Mouse (Mus musculus): ENCODE measurements around the gene C2cd6.

The C2cd6 gene

DNA sequence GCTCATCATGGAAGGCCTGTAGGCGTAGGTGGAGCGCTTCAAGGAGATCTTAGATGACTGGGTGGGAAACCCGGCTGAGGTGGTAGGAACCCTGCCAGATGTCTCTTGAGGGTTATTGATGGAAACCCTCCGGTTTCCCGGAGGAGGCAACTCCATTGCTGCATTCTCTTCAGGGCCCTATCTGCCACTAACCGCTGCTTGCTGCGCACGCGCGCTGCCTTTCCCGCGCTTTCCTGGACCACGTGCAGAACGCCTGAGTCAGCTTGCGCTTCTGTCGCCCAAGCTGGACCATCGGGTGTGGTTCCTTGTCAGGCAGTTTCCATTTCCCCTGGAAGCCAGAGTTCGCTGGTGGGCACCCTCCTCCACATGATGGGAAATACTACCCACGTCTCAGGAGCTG is at the start of gene C2cd6:
TSS of gene C2cd6 (minus strand) at position 196 of the 400 bp plus-strand sequence.
- no peak for DNase-seq (ENCODE audit: low read depth)

DNA sequence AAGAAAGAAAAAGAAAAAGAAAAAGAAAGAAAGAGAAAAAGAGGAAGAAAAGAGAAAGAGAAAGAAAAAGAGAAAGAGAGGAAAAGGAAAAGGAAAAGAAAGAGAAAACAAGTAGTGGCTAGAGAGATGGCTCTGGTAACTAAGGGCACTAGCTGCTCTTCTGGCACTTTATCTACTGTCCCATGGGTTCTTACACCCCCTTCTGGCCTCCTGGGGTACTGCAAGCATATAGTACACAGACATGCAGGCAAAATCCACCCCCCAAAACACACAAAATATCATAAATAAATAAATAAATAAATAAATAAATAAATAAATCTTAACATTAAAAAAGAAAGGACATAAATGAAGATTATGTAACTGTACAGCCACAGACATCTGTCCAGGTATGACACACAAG is 48.1 kb upstream of the C2cd6 start:
- DNase-seq (ENCODE audit: low read depth), result peak; percentile 86

DNA sequence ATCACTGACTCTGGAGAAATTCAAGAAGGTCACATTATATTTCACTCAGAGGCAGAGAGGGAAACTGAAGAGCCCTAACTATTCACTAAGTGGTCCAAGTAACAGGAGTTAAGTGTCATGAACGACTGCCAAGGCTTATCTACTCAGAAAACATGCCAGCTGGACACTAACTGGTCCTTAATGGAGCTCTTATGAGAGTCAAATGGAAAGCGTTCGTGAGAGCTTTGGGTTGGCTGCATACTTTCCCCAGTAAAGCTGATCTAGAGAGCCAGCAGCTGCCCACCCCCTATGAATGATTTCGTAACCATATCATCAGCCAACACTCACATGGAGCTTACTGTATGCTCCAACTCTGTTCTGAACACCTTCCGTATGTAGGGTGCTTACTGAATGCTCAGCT is 39.7 kb upstream of the C2cd6 start:
- no peak for DNase-seq (ENCODE audit: low read depth)

DNA sequence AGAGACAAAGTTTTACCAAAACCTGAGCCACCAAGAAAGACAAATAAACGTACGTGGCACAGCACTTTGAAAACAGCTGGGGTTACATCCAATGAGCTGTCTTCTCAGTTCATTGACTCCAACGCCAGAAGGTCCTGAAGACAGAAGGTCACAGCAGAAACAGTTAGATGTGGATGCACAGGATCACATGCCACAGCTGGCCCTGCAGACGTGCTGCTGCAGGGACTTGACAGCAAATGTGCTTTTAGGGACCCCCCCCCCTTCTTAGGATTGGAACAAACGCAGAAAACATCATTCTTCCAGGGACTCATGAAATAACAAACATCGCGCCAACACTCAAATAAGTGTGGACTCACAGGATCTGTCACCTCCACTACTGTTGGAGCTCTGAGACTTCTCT is 34.2 kb upstream of the C2cd6 start:
- no peak for DNase-seq (ENCODE audit: low read depth)

DNA sequence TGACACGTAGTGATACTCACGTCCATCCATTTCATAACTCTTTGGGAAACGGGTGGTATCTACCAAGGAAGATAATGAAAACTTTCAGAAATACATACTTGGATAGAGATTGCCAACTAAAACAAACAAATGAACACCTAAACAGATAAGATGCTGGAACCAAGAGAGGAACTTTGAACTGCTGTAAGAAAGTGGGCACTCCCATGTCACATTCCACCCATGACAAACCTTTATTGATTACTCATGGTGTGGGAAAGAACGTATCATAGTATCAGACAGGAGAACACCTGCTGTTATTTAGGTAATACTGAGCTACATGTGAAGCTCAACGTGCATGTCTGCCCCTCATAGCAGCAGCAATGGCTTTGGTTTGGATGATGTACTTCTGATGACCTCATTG is 30.9 kb upstream of the C2cd6 start:
- no peak for DNase-seq (ENCODE audit: low read depth)

DNA sequence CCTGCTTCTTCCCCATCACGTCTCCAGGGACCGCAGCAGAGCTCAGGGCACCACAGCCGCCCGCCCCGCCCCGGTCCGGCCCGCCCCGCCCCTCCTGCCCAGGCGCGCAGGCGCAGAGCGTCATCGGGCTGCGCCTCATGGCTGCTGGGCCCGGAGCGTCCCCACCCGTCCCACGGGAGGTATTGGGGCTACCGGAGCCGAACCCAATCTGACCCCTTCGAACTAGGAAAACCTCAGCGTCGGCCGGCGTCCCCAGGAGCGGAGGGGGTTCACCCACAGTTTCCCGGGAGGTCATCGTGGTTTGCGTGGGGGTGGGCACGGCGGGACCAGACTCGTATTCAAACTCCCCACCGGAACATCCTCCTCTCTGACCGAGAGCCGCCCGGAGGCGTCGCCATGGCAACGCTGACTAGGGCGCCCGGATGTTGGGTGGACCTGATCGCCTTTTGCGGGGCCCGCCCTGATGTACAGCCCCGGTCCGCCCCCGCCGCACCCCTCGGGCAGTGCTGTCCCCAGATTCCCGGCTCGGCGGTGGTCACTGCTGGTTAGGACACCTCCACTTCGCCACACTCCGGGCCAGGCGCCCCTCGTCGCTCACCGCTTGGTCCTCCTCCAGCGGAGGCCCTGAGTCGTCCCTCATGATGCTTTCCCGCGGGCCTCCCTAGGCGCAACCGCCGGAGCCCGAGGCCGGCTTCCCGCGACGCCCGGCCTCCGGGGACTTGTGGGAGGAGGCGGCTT is 25.2 kb upstream of the C2cd6 start, which contains the start of gene Tmem237:
TSS of gene Tmem237 (minus strand) at position 689 of the 738 bp plus-strand sequence.
- peak; percentile 94 for DNase-seq (ENCODE audit: low read depth)

DNA sequence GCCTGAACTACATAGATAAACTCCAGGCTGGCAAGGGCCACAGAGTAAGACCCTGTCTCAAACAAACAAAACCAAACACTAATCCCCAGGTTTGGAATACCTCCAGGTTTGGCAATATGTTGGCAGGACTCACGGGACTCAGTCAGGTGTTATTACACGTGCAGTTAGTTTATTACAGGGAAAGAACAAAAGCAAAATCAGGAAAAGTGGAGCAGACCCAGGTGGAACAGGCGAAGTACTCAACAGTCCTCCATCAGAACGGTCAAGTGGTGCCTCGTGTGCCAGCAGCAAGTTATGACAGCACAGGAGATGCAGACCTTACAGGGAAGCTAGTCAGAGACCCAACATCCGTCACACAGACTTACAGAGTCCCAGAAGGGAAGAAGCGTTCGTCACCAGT is 15.8 kb upstream of the C2cd6 start:
- no peak for DNase-seq (ENCODE audit: low read depth)

DNA sequence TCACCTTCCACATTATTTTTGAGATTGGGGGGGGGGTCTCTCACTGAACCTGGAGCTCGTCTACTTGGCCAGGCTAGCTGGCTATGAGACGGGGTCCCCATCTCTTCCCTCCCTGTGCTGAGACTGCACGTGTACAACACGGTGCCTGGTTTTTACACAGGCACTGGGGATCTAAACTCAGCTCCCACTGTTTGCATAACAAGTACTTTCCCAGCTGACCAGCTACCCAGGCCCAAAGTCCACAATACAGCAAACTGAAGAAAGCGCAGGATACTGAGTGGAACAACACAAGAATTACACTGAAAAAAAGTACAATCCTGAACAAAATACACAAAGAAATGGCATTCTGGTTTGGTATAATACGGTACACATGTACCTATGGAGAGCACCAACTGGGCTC is 7.4 kb upstream of the C2cd6 start:
- DNase-seq (ENCODE audit: low read depth), result no peak

DNA sequence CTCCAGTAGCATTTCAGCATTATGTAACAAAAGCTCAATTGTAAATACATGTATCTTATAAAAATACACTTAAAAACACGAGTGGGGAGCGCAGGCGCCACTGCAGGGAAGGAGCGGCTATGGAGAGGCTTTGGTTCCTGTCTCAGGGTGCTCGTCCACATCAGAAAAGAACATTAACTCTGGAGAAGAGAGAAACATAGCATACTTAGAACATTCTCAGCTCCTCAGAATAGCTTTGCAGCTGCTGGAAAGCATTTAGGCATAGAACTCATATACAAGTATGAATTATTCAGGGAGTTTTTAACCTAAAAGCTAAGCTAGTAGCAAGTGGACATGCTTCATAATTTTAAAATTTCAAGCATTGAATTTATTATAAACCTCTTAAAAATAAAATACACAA is 6.3 kb upstream of the C2cd6 start:
- no peak for DNase-seq (ENCODE audit: low read depth)

DNA sequence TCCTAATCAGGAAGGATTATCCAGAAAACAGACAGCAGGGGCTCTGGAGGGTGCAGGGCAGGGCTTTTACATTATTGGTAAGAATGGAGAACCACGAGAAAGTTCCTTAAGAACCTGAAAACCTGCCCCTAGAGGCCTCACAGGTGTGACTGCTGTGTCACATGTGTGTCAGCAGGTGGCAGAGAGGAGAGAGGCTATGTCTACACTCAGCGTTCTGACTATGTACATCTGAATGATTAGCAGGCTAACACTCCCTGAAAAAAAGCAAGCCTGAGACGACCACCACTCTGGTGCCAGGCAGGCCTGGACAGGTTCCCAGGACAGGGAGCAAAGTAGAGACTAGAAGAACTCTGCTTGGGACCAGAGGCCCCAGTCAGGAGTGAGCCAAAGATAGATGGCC is 23.8 kb downstream of the C2cd6 start:
- DNase-seq (ENCODE audit: low read depth), result peak; percentile 57

DNA sequence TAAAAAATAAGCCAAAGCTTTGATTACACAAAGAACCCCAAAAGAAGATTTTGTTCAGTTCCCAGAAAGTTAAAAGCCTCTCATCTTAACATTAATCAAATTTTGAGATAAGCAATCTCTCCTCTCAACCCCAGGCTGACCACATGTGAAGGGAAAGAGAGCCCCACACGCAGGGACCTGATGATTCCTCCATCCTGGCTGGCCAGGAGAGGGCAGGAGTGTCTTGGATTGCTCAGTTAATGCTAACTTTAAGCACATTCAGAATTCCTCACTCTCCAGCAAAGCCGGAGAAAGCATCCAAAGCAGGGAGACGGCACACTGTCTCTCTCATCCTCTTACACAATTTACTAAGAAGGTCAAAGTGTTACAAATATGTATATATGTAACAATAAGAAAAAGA is 26.7 kb downstream of the C2cd6 start:
- no peak for DNase-seq (ENCODE audit: low read depth)

DNA sequence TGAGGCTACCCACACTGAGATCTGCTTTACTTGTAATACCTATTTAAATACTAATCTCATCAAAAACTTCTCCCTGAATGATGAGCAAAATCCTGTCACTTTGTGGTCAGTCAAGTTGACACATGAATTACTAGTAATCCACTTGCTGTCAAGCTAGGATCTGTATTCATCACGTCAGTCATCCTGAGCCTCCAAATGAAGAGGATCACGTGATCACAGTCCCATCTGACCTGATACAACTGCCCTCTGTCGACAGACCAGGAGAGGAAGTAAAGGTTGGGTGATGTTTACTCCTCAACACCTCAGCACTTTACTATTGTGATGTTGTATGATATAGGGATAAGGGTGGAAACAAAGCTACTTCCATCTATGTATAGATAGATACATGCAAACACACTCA is 31.0 kb downstream of the C2cd6 start:
- DNase-seq (ENCODE audit: low read depth), result no peak

DNA sequence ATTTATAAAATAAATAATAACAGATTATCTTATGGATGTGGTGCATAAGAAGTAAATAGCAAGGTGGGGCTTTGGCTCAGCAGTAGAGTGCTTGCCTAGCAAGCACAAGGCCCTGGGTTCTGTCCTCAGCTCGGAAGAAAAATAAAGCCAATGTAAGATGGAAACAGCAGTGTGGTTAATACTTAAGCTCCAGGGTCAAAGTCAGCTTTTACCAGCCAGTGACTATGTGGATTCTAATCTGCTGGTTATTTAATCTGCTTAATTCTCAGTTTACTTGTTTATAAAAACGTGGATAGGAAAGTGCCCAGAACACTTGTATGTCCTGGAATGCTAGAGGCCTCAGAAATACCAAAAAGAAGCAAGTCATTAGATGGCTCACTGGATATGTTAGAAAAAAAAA is 37.7 kb downstream of the C2cd6 start:
- no peak for DNase-seq (ENCODE audit: low read depth)

DNA sequence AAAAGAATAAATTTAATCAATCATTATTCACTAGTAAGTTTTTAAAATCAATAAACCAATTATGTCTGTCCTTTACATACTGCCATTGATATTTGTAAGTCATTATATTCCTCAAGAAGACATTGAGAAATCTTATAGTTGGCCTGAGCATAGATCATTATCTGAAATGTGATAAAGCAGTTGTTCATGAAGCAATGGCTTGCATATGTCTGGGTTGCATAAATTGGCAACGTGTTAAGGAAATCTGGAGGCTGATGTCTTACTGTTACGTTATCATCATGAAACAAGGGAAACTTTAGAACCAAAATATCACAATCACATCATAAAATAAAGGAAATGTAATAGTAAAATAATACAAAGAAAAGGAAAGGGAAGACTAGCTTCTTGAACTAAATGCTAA is 43.4 kb downstream of the C2cd6 start:
- no peak for DNase-seq (ENCODE audit: low read depth)

DNA sequence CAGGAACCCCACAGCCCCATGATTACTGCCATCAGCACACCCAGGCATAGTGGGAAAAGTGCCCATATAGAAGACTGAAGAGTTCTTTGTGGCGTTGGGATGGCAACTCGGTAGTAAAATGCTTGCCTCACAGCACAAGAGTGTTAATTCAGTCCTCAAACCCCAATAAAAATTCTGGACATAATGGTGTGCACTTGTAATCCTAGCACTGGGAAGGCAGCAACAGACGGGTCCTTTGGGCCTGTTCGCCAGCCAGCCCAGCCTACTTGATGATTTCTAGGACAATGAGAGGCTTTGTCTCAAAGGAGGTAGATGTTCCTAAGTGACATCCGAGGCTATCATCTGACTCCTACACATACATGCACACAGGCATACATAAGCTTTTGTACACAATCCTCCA is 57.0 kb downstream of the C2cd6 start:
- DNase-seq (ENCODE audit: low read depth), result no peak

DNA sequence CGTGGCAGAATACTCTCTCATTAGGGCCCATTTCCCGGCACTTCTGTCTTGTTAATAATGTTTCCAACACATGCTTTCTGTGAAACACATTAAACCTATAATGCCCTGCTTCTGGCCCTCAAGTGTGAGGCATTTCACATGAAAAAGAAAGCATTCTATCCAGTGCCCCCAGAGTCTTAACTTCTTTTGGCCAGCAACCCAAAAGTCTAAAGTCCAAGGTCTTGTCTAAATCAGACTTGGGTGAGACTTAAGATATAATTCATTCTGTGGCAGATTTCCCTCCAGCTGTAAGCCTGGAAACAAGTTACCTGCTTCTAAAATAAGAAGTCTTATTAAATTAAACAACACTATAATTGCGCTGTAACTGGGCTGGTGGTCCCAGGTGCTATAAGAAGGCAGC is 73.1 kb downstream of the C2cd6 start:
- DNase-seq (ENCODE audit: low read depth), result no peak

DNA sequence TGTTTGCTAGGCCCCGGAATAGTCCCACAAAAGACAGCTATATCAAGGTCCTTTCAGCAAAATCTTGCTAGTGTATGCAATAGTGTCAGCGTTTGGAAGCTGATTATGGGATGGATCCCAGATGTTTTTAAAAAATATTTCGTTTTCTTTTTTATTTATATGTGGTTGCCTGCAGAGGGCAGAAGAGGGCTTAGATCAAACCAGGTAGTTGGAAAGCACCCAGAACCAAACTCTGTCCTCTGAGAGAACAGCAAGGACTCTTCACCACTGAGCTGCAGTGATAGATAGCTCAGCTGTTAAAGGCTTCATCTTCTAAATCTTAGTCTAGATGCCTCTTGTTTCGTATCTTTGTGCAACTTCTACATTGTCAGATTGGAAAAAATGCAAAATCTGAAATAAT is 85.5 kb downstream of the C2cd6 start:
- DNase-seq (ENCODE audit: low read depth), result peak; percentile 43
